Mouse (Mus musculus): ENCODE results near the gene Prtn3.

- TF ChIP-seq POLR2A (IDR thresholded peaks at IDR 0.05; ENCODE audit: borderline replicate concordance, extremely low read depth, insufficient read depth, insufficient read length, poor library complexity, severe bottlenecking): no peak
- TF ChIP-seq CTCF (IDR thresholded peaks at IDR 0.05; ENCODE audit: borderline replicate concordance, extremely low read depth, insufficient read depth, insufficient read length): no peak
Measured at GRCm38 (mm10) chr10:79916081-79916480, 41.8 kb downstream of the Prtn3 start.

Data from brain, embryonic 14.5 days (tissue).